Mouse (Mus musculus) CH12.LX (cell line): ENCODE measurements around the gene Atrnl1. TPM values are rescaled to one million over a fixed set of nuclear protein-coding genes. Genes with fewer than 3 reads are reported as not detected.

Source experiments
- DNase-seq: peaks from one replicate; pipeline ENCODE4 v3.0.0-alpha.2; 2013; ENCODE audit errors: extremely low read depth
- H3K27ac ChIP-seq: 2 replicates; pipeline ENCODE4 v1.5.1; 2012; ENCODE audit warnings: low read depth, mild to moderate bottlenecking, control low read depth, moderate library complexity; ENCODE audit not compliant: insufficient read depth
- H3K27me3 ChIP-seq: replicated peaks from 2 replicates; pipeline ENCODE3; 2012; ENCODE audit warnings: inconsistent platforms
- H3K36me3 ChIP-seq, 2 experiments: replicated peaks in 1 of 2; 2 replicates each; pipeline versions ENCODE3 to v1.6.1; 2012; ENCODE audit warnings: inconsistent platforms in 1 of 2, low read length in 1 of 2, mild to moderate bottlenecking in 1 of 2, mixed read lengths in 1 of 2, moderate library complexity in 1 of 2; ENCODE audit not compliant: control insufficient read depth in 1 of 2, insufficient read depth in 1 of 2
- H3K4me1 ChIP-seq, 2 experiments: 2 replicates each; pipeline ENCODE4 v1.6.1; 2012; ENCODE audit warnings: inconsistent platforms in 1 of 2, moderate library complexity in 1 of 2; ENCODE audit not compliant: insufficient read depth in 2 of 2, control insufficient read depth in 1 of 2
- H3K4me2 ChIP-seq: 2 replicates; pipeline ENCODE4 v1.6.1; 2012; ENCODE audit warnings: low read depth, mild to moderate bottlenecking, control low read depth; ENCODE audit not compliant: poor library complexity, insufficient read depth, severe bottlenecking
- H3K4me3 ChIP-seq, 3 experiments: fragments of 150-350 bp in 1 of 3; sonication (generic) in 1 of 3; replicated peaks in 1 of 3; 2 replicates each; pipeline versions ENCODE3 to v1.5.1; 2011 to 2012; ENCODE audit warnings: low read depth in 2 of 3, low read length in 2 of 3, mild to moderate bottlenecking in 2 of 3, moderate library complexity in 2 of 3, control low read depth in 1 of 3, improper control_type of control experiment in 1 of 3, inconsistent platforms in 1 of 3, mixed read lengths in 1 of 3; ENCODE audit not compliant: poor library complexity in 1 of 3
- H3K79me2 ChIP-seq: replicated peaks from 2 replicates; pipeline ENCODE4 v1.6.1; 2012; ENCODE audit warnings: mild to moderate bottlenecking, moderate library complexity; ENCODE audit not compliant: control insufficient read depth, poor library complexity, insufficient read depth, severe bottlenecking; ENCODE audit errors: extremely low read depth
- H3K9ac ChIP-seq: 2 replicates; pipeline ENCODE4 v1.6.1; 2012; ENCODE audit warnings: low read depth, mild to moderate bottlenecking, control low read depth, moderate library complexity; ENCODE audit not compliant: insufficient read depth
- H3K9me3 ChIP-seq: replicated peaks from 2 replicates; pipeline ENCODE3; 2012; ENCODE audit warnings: low read length, inconsistent platforms, mixed read lengths
- BHLHE40 ChIP-seq: IDR thresholded peaks from 2 replicates; pipeline ENCODE4 v1.6.1; 2011; ENCODE audit warnings: mild to moderate bottlenecking, low read depth, low read length, improper control_type of control experiment
- CHD1 ChIP-seq: IDR thresholded peaks from 2 replicates; pipeline ENCODE4 v1.6.1; 2012; ENCODE audit warnings: low read depth, low read length, improper control_type of control experiment, inconsistent platforms
- CHD2 ChIP-seq: IDR thresholded peaks from 2 replicates; pipeline ENCODE4 v1.6.1; 2011; ENCODE audit warnings: low read length, improper control_type of control experiment
- CTCF ChIP-seq, 2 experiments: IDR thresholded peaks in 1 of 2; conservative IDR thresholded peaks in 1 of 2; 2 replicates each; pipeline ENCODE4 v1.5.1; 2011 to 2012; ENCODE audit warnings: low read depth in 2 of 2, low read length in 2 of 2, improper control_type of control experiment in 1 of 2, inconsistent platforms in 1 of 2, mild to moderate bottlenecking in 1 of 2, moderate library complexity in 1 of 2
- ELF1 ChIP-seq: IDR thresholded peaks from 2 replicates; pipeline ENCODE4 v1.6.1; 2014; ENCODE audit warnings: low read depth, mild to moderate bottlenecking, inconsistent platforms, low read length, improper control_type of control experiment
- GABPA ChIP-seq: IDR thresholded peaks from 2 replicates; pipeline ENCODE4 v1.6.1; 2012; ENCODE audit warnings: low read depth, low read length, improper control_type of control experiment, inconsistent platforms; ENCODE audit not compliant: insufficient replicate concordance
- JUND ChIP-seq: conservative IDR thresholded peaks from 2 replicates; pipeline ENCODE4 v1.6.1; 2011; ENCODE audit warnings: low read depth, low read length, improper control_type of control experiment
- MAFK ChIP-seq: IDR thresholded peaks from 2 replicates; pipeline ENCODE4 v1.6.1; 2011; ENCODE audit warnings: low read length, improper control_type of control experiment; ENCODE audit not compliant: insufficient replicate concordance
- MEF2A ChIP-seq: IDR thresholded peaks from 2 replicates; pipeline ENCODE4 v1.6.1; 2014; ENCODE audit warnings: low read depth, mild to moderate bottlenecking, inconsistent platforms, low read length, improper control_type of control experiment, borderline replicate concordance
- NELFE ChIP-seq: IDR thresholded peaks from 2 replicates; pipeline ENCODE4 v1.6.1; 2011; ENCODE audit warnings: low read depth, low read length, improper control_type of control experiment
- NRF1 ChIP-seq: IDR thresholded peaks from 2 replicates; pipeline ENCODE4 v1.6.1; 2014; ENCODE audit warnings: low read depth, mild to moderate bottlenecking, inconsistent platforms, low read length, improper control_type of control experiment, moderate library complexity
- RAD21 ChIP-seq: IDR thresholded peaks from 2 replicates; pipeline ENCODE4 v1.6.1; 2011; ENCODE audit warnings: low read depth, mild to moderate bottlenecking, low read length, improper control_type of control experiment, moderate library complexity
- SIN3A ChIP-seq: IDR thresholded peaks from 2 replicates; pipeline ENCODE4 v1.6.1; 2012; ENCODE audit warnings: low read length, improper control_type of control experiment, inconsistent platforms
- USF2 ChIP-seq: conservative IDR thresholded peaks from 2 replicates; pipeline ENCODE4 v1.6.1; 2011; ENCODE audit warnings: low read depth, low read length, improper control_type of control experiment
- dilution Hi-C: fragments of 300-500 bp; cut with MboI; formaldehyde crosslinking; loops from 2 replicates; pipeline ENCODE4 v1.14.3; 2020; ENCODE audit warnings: low sequenced_read_pairs; ENCODE audit not compliant: extremely low pct_unique_long_range_greater_than_20kb, extremely low pct_ligation_motif_present
- in situ Hi-C: fragments of 300-500 bp; cut with MboI; formaldehyde crosslinking; loops from 3 replicates; pipeline ENCODE4 v1.14.3; 2019; ENCODE audit warnings: low sequenced_read_pairs, low pct_ligation_motif_present, low pct_unique_long_range_greater_than_20kb, mixed read lengths
- polyA plus RNA-seq: library from polyadenylated mRNA; unstranded; fragments of >175 nt; gene quantifications from 2 replicates; pipeline ENCODE4 v1.2.1, GENCODE M21; 2012; ENCODE audit warnings: low read depth; ENCODE audit not compliant: insufficient read length
- total RNA-seq, 2 experiments: library from RNA; depleted of rRNA; stranded (reverse); fragments of 300-350 nt in 1 of 2; fragments of >200 nt in 1 of 2; gene quantifications; 2 replicates each; pipeline ENCODE4 v1.2.3; 2012 to 2014

Atrnl1 gene
- total and polyA plus RNA-seq, 3 experiments, result 1.9 TPM

DNA sequence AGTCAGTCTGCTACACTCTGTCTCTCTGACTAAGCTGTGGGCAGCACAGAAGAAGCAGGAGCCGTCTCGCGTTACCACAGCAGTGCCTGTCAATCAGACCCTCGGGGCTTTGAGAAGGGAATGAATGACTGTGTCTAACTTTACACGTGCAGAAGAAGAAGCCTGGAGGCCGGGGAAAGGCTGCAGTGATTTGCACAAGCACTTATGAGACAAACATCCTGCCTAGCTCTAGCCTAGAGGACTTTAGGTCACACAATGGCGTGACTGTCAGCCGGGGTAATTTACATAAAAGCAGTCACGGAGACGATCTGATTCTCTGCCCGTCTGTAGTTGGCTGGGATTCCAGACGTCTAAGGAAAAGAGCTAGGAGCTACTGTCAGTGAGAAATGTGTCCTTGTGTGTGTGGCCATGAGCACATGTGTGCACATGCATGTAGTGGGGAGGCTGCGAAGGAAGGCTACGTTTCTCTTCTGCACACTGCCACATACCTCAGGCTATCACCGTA lies 450.1 kb downstream of the Atrnl1 start:
- Histone ChIP-seq H3K79me2 (no peaks in the 10 kb centered on the region), H3K36me3 (no peaks in the 10 kb centered on the region), H3K27ac (no peak overlapping the region), H3K9ac (no peak overlapping the region), H3K4me3 (peak overlapping the region in 1 of 3 experiments; percentile 35), H3K4me1 (no peaks in the 10 kb centered on the region), H3K9me3 (no peaks in the 10 kb centered on the region), H3K4me2 (peak overlapping the region; percentile 63), H3K27me3 (no peaks in the 10 kb centered on the region)
- no peak for TF ChIP-seq JUND
- peak; percentile 75 for TF ChIP-seq BHLHE40
- no peak for TF ChIP-seq NELFE
- in situ Hi-C loops, result loop anchor here (25.0 kb wide), 1 partner anchor 401 kb away; the partner anchor contains the start of gene Gfra1
- dilution Hi-C loops, result no loop called here
- DNase-seq, result peak; percentile 16

DNA sequence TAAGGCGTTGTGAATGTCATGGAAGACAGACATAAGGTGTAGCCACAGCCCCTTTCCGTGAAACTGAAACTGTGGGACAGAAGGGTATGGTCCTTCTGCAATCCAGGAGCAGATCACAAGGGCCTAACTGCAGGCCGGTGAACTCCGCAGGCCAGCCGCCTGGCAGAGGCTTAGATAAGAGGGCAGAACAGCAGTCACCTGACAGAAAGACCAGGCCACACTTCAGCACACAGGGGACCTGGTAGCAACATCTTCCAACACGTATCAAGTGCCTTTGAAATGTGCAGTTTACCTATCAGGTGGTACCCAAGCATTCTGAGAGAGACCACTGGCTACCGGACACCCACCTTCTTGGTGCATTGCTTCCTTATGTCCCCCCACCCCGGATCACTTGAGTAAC lies 451.1 kb downstream of the Atrnl1 start:
- Histone ChIP-seq H3K9ac (no peak overlapping the region), H3K36me3 (no peaks in the 10 kb centered on the region), H3K4me2 (no peak overlapping the region), H3K9me3 (no peaks in the 10 kb centered on the region), H3K27me3 (no peaks in the 10 kb centered on the region), H3K27ac (no peak overlapping the region), H3K4me3 (no peak overlapping the region), H3K4me1 (no peaks in the 10 kb centered on the region), H3K79me2 (no peaks in the 10 kb centered on the region)
- TF ChIP-seq MEF2A, result no peak
- TF ChIP-seq ELF1, result no peak
- TF ChIP-seq USF2, result no peak
- TF ChIP-seq MAFK, result no peak
- TF ChIP-seq CHD2, result no peak
- TF ChIP-seq CHD1, result no peak
- TF ChIP-seq GABPA, result no peak
- no peak for TF ChIP-seq RAD21
- TF ChIP-seq SIN3A, result no peak
- TF ChIP-seq NRF1, result no peak
- dilution Hi-C loops (no loop called here), in situ Hi-C loops (loop anchor here (25.0 kb wide), 1 partner anchor 400 kb away; the partner anchor contains the start of gene Gfra1)
- DNase-seq, result no peak

- no peak for TF ChIP-seq CHD1
- no peak for TF ChIP-seq SIN3A
- no peak for TF ChIP-seq CTCF (conservative IDR thresholded peaks at IDR 0.05 in 1 of 2, IDR thresholded peaks at IDR 0.05 in 1 of 2; ENCODE audit: low read depth in 2 of 2, low read length in 2 of 2)
- no peak for TF ChIP-seq MAFK
- in situ Hi-C loops (loop anchor here (25.0 kb wide), 1 partner anchor 399 kb away; the partner anchor contains the start of gene Gfra1), dilution Hi-C loops (no loop called here)
- H3K9me3 ChIP-seq, result no peaks in the 10 kb centered on the region
- no peak overlapping the region for H3K4me3 ChIP-seq
- H3K36me3 ChIP-seq, result no peaks in the 10 kb centered on the region
- H3K4me2 ChIP-seq, result no peak overlapping the region
- H3K79me2 ChIP-seq, result no peaks in the 10 kb centered on the region
- no peak for DNase-seq
- no peaks in the 10 kb centered on the region for H3K4me1 ChIP-seq
- no peak overlapping the region for H3K27ac ChIP-seq
- H3K9ac ChIP-seq, result no peak overlapping the region
- H3K27me3 ChIP-seq, result no peaks in the 10 kb centered on the region
Observed at GRCm38 (mm10) chr19:58063541-58063940, 452.7 kb downstream of the Atrnl1 start.
